Mouse (Mus musculus): ENCODE measurements around the gene Fzd5.

Gene Fzd5

GRCm38 (mm10) chr1:64684440-64684839 is 53.1 kb downstream of the Fzd5 start:
- DNase-seq (ENCODE audit: low read depth, low spot score), result no peak

GRCm38 (mm10) chr1:64683039-64683438 is 54.5 kb downstream of the Fzd5 start:
- peak; percentile 50 for DNase-seq (ENCODE audit: low read depth, low spot score)

- DNase-seq (ENCODE audit: low read depth, low spot score), result no peak
Measured at GRCm38 (mm10) chr1:64681499-64681898, 56.1 kb downstream of the Fzd5 start.

All from brain, adult 2 months (tissue).